Mouse (Mus musculus) left cerebral cortex, postnatal 25 days (tissue): Measurements from ENCODE around the gene Ctxn1. TPM values are rescaled to one million over a fixed set of nuclear protein-coding genes. Genes with fewer than 3 reads are reported as not detected.
"Not testable (repeated sequence)": the region's sequence is repeated elsewhere in the genome, so short reads cannot be mapped to it uniquely, and the experiment has no call there.

Experiments
- DNase-seq, 2 experiments: peaks; one replicate each; pipeline ENCODE4 v3.0.0; 2022; ENCODE audit warnings: low spot score in 2 of 2, mixed read lengths in 1 of 2
- intact Hi-C: fragments of 180-260 bp; cut with DNase I; formaldehyde crosslinking; loops from one replicate; pipeline ENCODE4 v1.15.1; 2025
- total RNA-seq, 2 experiments: library from RNA; stranded (reverse); gene quantifications; 2 replicates each; pipeline ENCODE4 v1.2.3; 2021

Gene Ctxn1
- total RNA-seq = 100 to 1,000 TPM; 607 to 649 TPM

GRCm38 (mm10) chr8:4259125-4259804, at the start of gene Ctxn1:
Gene Ctxn1, minus strand, starts transcription at chr8:4259274.
- intact Hi-C loops = loop anchor here (5.0 kb wide), 2 partner anchors 42 to 418 kb away; partner anchors contain the start of gene Prr36
- DNase-seq = peak; percentile 91 to 94

GRCm38 (mm10) chr8:4305838-4306237, 46.8 kb upstream of the Ctxn1 start:
- intact Hi-C loops = no loop called here
- DNase-seq = no peak

- no peak for DNase-seq
- intact Hi-C loops = no loop called here
Observed at GRCm38 (mm10) chr8:4304124-4304547, 45.1 kb upstream of the Ctxn1 start.

- no peak for DNase-seq
- intact Hi-C loops = no loop called here
Observed at GRCm38 (mm10) chr8:4297822-4298221, 38.7 kb upstream of the Ctxn1 start.

- intact Hi-C loops = no loop called here
- no peak for DNase-seq
Observed at GRCm38 (mm10) chr8:4292738-4293137, 33.7 kb upstream of the Ctxn1 start.

- no peak for DNase-seq
- intact Hi-C loops = loop anchor here (5.0 kb wide), 1 partner anchor 46 kb away; no protein-coding TSS in a partner anchor
Observed at GRCm38 (mm10) chr8:4276111-4276465, 17.0 kb upstream of the Ctxn1 start.

- intact Hi-C loops = loop anchor here (5.0 kb wide), 1 partner anchor 47 kb away; no protein-coding TSS in a partner anchor
- peak; percentile 96 to 99 for DNase-seq
Observed at GRCm38 (mm10) chr8:4275275-4276110, 16.4 kb upstream of the Ctxn1 start, which contains the start of gene Timm44. Gene Timm44, minus strand, starts transcription at chr8:4275913.

- intact Hi-C loops = loop anchor here (10.0 kb wide), 1 partner anchor 135 kb away; no protein-coding TSS in a partner anchor
- DNase-seq = no peak
Observed at GRCm38 (mm10) chr8:4269609-4270008, 10.5 kb upstream of the Ctxn1 start.

- no peak for DNase-seq
- intact Hi-C loops = loop anchor here (10.0 kb wide), 1 partner anchor 137 kb away; no protein-coding TSS in a partner anchor
Observed at GRCm38 (mm10) chr8:4267627-4268026, 8.6 kb upstream of the Ctxn1 start.

- intact Hi-C loops = loop anchor here (10.0 kb wide), 1 partner anchor 139 kb away; no protein-coding TSS in a partner anchor
Observed at GRCm38 (mm10) chr8:4265160-4265914, 6.3 kb upstream of the Ctxn1 start.

GRCm38 (mm10) chr8:4263105-4263791, 4.2 kb upstream of the Ctxn1 start:
- intact Hi-C loops = loop anchor here (10.0 kb wide), 1 partner anchor 142 kb away; no protein-coding TSS in a partner anchor
- DNase-seq = peak in 1 of 2 experiments; percentile 88

More at GRCm38 (mm10) chr8:4265160-4265914, 6.3 kb upstream of the Ctxn1 start:
- DNase-seq = peak in 1 of 2 experiments; percentile 53

- intact Hi-C loops = loop anchor here (5.0 to 10.0 kb wide), 3 partner anchors 42 to 418 kb away; partner anchors contain the start of gene Prr36
Observed at GRCm38 (mm10) chr8:4259805-4260170, 714 bp upstream of the Ctxn1 start.

GRCm38 (mm10) chr8:4258678-4259077, 396 bp downstream of the Ctxn1 start:
- peak in 1 of 2 experiments; percentile 56 for DNase-seq
- intact Hi-C loops = loop anchor here (5.0 kb wide), 2 partner anchors 41 to 419 kb away; partner anchors contain the start of gene Prr36

More at GRCm38 (mm10) chr8:4259805-4260170, 714 bp upstream of the Ctxn1 start:
- no peak for DNase-seq

GRCm38 (mm10) chr8:4258233-4258632, 841 bp downstream of the Ctxn1 start:
- intact Hi-C loops = loop anchor here (5.0 kb wide), 2 partner anchors 41 to 419 kb away; partner anchors contain the start of gene Prr36
- DNase-seq = peak; percentile 77 to 86

GRCm38 (mm10) chr8:4257350-4257749, 1.7 kb downstream of the Ctxn1 start:
- intact Hi-C loops = loop anchor here (5.0 kb wide), 2 partner anchors 40 to 420 kb away; partner anchors contain the start of gene Prr36
- DNase-seq = no peak

GRCm38 (mm10) chr8:4256911-4257310, 2.2 kb downstream of the Ctxn1 start:
- intact Hi-C loops = loop anchor here (5.0 kb wide), 2 partner anchors 40 to 420 kb away; partner anchors contain the start of gene Prr36
- DNase-seq = peak; percentile 82 to 98

GRCm38 (mm10) chr8:4255471-4255870, 3.6 kb downstream of the Ctxn1 start:
- intact Hi-C loops = loop anchor here (5.0 kb wide), 2 partner anchors 38 to 422 kb away; partner anchors contain the start of gene Prr36
- not testable (repeated sequence) for DNase-seq

- DNase-seq = peak in 1 of 2 experiments; percentile 79
- intact Hi-C loops = loop anchor here (5.0 kb wide), 1 partner anchor 118 kb away; no protein-coding TSS in a partner anchor
Observed at GRCm38 (mm10) chr8:4254001-4254400, 5.1 kb downstream of the Ctxn1 start.
